Mouse (Mus musculus) retina, postnatal 7 days (tissue): Measurements from ENCODE around the gene Gm21776.
"Not testable (repeated sequence)": the region's sequence is repeated elsewhere in the genome, so short reads cannot be mapped to it uniquely, and the experiment has no call there.

ENCODE experiments used
- DNase-seq: peaks from one replicate; pipeline ENCODE4 v3.0.0-alpha.2; 2012; ENCODE audit warnings: low read depth, low spot score

The Gm21776 gene

GRCm38 (mm10) chrY:76378362-76378761, at the start of gene Gm21776:
TSS of gene Gm21776 (plus strand) at chrY:76378662.
- not testable (repeated sequence) for DNase-seq
